Mouse (Mus musculus) colon, adult 2 months (tissue): ENCODE data around the gene Fxyd5. TPM values are rescaled to one million over a fixed set of nuclear protein-coding genes. Genes with fewer than 3 reads are reported as not detected.

Experiments
- polyA plus RNA-seq: library from polyadenylated mRNA; depleted of rRNA; stranded (reverse); fragments of >200 nt; gene quantifications from 2 replicates; pipeline ENCODE4 v1.2.3, GENCODE M21; 2012; rRNA removed

The Fxyd5 gene
- polyA plus RNA-seq: 40.4 and 41.9 TPM in 2 replicates

GRCm38 (mm10) chr7:31042431-31042910 lies at the start of gene Fxyd5:
Fxyd5 (minus strand) TSS chr7:31042481.

GRCm38 (mm10) chr7:31076492-31076891 lies 34.2 kb upstream of the Fxyd5 start, which contains the start of gene Fxyd3:
Fxyd3 (minus strand) TSS chr7:31076704.

GRCm38 (mm10) chr7:31059108-31059507 lies 16.8 kb upstream of the Fxyd5 start, which contains the start of gene Lgi4:
Lgi4 (plus strand) TSS chr7:31059342.

GRCm38 (mm10) chr7:31057071-31057470 lies 14.8 kb upstream of the Fxyd5 start, which contains the start of gene Fxyd1:
Fxyd1 (minus strand) TSS chr7:31057199.

GRCm38 (mm10) chr7:31051321-31052021 lies 9.2 kb upstream of the Fxyd5 start, which contains the start of gene Fxyd7:
Fxyd7 (minus strand) TSS chr7:31051467.

Other genes with a start within 250 kb of the Fxyd5 start
- 65.9 and 69.4 TPM in 2 replicates for gene Ffar2, start 218.7 kb downstream of the Fxyd5 start, polyA plus RNA-seq
- gene Ffar3, start 186.3 kb downstream of the Fxyd5 start, polyA plus RNA-seq: 1.6 and 3.7 TPM in 2 replicates
- 0.62 and 0.66 TPM in 2 replicates for gene Ffar1, start 180.9 kb downstream of the Fxyd5 start, polyA plus RNA-seq
- gene Cd22, start 162.1 kb downstream of the Fxyd5 start, polyA plus RNA-seq: 3.6 and 5.0 TPM in 2 replicates
- gene Mag, start 127.6 kb downstream of the Fxyd5 start, polyA plus RNA-seq: 0.63 and 0.67 TPM in 2 replicates
- gene Hamp2, start 117.8 kb downstream of the Fxyd5 start, polyA plus RNA-seq: 1.2 and 15.5 TPM in 2 replicates
- gene Hamp, start 98.4 kb downstream of the Fxyd5 start, polyA plus RNA-seq: 0.73 and 1.2 TPM in 2 replicates
- 131 and 151 TPM in 2 replicates for gene Usf2, start 85.7 kb downstream of the Fxyd5 start, polyA plus RNA-seq
- gene Lsr, start 69.0 kb downstream of the Fxyd5 start, polyA plus RNA-seq: 312 and 358 TPM in 2 replicates
- 4.6 and 5.6 TPM in 2 replicates for gene Fam187b, start 68.7 kb downstream of the Fxyd5 start, polyA plus RNA-seq
- 6.2 and 7.2 TPM in 2 replicates for gene Fxyd7, start 9.0 kb upstream of the Fxyd5 start, polyA plus RNA-seq
- gene Fxyd1, start 14.7 kb upstream of the Fxyd5 start, polyA plus RNA-seq: 192 and 199 TPM in 2 replicates
- gene Lgi4, start 16.9 kb upstream of the Fxyd5 start, polyA plus RNA-seq: 10.7 and 11.0 TPM in 2 replicates
- 95.3 and 98.5 TPM in 2 replicates for gene Fxyd3, start 34.2 kb upstream of the Fxyd5 start, polyA plus RNA-seq
- gene Hpn, start 72.8 kb upstream of the Fxyd5 start, polyA plus RNA-seq: 27.3 and 27.8 TPM in 2 replicates
- 36.5 and 37.2 TPM in 2 replicates for gene Scn1b, start 84.5 kb upstream of the Fxyd5 start, polyA plus RNA-seq
- gene Gramd1a, start 113.4 kb upstream of the Fxyd5 start, polyA plus RNA-seq: 74.4 and 76.3 TPM in 2 replicates
- not detected in 2 replicates for gene Scgb2b2, start 248.0 kb upstream of the Fxyd5 start, polyA plus RNA-seq
- gene Scgb1b2, start 249.3 kb upstream of the Fxyd5 start, polyA plus RNA-seq: not detected in 2 replicates